Mouse (Mus musculus) thymus, postnatal 10 days (tissue): Measurements from ENCODE around the gene Nlrp3.

Experiments
- DNase-seq, 2 experiments: peaks; one replicate each; pipeline ENCODE4 v3.0.0; 2021; ENCODE audit warnings: low spot score in 2 of 2

Gene Nlrp3

DNA sequence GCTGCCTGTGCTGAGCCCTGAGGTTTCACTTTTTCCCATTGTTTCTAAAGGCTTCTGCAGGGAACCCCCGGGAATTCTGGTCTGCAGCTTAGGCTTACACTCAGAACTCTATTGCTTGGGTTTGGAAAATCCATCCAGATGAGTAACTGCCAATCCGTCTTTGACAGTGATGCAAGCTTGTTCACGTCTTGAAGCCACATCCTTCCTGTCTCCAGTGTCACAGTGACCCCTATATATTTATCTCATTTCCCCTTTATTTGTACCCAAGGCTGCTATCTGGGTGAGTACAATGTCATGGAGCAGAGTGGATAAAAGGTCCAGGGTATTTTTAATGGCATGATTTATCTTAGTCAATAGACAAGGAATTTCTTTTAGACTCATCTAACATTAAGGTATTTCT, at the start of gene Nlrp3:
TSS of gene Nlrp3 (plus strand) at position 245 of the 400 bp plus-strand sequence.
- DNase-seq, result no peak

DNA sequence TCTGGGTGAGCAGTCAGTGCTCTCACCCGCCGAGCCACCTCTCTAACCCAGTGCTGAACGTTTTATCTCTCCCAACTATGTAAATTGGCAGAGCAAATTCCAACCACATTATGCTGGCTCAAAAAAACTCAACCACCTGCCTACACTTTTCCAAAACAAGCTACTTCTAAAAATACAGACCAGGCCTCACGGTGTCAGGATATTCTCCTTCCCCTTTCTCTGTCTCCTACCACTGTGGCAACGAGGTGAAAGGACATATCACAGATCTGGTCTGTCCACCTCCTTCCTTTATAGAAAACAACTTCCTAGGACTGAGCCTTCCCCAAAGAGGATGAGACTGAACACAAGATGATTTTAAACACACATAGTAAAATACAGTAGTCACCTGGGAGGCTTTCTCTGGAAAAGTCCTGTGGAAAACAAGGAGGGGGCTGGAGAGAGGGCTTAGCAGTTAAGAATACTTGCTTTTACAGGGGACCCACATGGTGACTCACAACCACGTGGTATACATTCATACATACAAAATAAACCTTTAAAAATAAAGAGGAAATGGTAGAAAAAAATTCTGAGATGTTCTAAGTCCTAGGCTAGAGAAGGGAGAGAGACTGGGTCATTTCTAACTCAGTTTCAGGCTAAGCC, 44.6 kb upstream of the Nlrp3 start:
- no peak for DNase-seq

DNA sequence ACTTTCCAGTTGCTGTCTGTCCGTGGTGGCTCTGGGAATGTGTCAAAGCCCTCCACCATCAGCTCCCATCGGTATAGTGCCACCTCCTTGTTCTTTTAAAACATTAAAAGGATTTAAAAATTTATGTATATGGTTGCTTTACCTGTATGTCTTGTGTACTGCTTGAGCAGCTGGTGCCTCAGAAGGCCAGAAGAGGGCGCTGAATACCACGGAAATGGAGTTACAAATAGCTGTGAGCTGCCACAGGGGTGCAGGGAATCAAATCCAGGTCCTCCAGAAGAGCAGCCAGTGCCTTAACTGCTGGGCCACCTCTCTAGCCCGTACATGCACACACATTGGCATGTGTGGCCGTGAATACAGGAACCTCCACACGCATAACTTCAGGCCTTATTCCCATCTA, 43.6 kb upstream of the Nlrp3 start:
- no peak for DNase-seq

DNA sequence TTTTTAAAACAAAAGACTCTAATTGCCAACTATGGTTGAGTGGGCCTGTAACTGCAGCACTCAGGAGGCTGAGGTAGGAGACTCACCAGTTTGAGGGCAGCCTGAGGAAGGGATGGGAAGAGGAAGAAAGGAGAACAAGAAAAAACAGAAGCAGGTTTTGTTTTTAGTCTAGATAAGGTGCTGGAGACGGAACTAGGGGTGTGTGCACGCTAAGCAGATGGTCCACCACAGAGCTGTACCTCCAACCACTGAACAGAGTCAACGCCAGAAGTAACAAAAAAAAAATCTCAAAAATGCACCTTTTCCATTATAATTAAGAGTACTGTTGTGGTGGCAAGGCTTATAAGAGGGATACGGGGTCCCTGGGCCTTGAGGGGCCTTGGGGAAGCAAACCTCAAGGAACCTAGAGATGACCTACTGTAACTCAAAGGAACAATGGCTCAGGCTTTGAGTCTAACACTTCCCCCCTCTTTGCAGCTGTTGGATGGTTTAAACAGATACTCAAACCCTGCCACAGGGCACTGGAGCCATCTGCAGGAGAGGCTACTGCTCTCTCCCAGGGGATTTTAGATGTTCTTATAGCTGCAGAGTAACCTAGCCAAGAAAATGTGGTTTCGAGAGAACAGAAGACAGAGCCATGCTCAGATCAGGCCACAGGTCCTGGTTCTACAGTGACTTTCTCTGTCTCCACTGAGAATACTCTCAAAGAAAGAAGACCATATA, 39.2 kb upstream of the Nlrp3 start:
- DNase-seq, result no peak

DNA sequence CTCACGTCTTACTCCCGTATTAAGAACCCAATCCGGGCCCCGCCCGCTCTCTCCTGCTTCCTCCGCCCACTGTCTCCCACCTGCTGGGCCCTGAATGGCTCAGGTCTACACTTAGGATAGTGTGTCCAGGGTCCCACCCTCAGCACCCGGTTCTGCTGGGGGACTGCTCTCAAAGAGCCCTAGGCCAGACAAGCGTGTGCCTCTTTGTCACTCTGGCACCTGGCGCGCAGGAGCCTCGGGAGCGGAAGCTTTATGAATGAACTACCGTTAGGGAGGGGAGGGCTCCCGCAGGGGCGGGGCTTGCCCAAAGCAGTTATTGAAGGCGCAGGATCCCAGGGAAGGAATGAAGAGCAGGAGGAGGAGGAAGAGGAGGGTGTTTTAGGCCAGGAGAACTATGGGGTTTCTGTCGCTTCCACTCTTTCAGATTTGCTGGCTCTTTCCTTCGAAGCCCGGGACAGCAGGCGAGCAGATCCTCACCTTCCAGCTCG, 36.0 kb upstream of the Nlrp3 start:
- DNase-seq, result peak; percentile 66 to 72

DNA sequence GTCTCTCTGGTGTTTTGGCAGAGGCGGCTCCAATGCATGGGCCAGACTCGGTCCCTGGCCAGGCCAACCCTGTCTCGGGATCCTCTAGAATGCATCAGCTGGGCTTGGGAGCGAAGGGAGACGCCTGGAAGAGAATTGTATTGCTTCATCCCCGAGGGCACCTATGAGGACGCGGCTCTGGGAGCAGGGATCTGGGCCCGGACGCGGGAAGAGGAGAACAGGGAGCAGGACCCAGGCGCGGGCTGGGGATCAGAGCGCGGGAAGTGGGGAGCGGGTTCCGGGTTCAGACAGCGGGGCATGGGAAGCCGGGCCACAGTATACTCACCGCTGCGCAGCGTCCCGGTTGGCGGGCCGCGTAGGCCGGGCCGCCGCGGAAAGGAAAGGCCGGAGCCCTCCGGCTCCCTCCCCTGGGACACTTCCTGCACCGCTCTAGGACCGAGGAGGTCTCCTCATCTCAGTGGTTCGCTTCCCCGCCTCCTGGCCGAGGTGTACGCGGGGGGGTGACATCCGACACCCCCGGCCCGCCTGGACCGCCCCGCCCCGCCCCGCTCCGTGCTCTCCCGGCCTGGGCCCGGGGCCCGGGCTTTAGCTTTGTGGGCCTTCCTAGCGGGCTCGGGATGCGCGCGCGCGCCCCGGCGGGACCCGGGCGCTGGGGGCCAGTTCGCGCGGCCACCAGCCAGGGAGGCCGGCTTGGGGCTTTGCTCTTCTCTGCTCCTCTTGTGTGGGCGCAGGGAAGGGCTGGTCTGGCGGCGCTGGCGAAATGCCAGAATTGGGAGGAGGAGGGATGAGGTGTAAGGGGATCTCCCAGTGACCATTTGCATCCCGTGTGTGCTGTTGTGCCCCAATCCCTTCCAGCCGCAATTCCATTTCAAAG, 35.3 kb upstream of the Nlrp3 start:
- peak; percentile 53 to 63 for DNase-seq

DNA sequence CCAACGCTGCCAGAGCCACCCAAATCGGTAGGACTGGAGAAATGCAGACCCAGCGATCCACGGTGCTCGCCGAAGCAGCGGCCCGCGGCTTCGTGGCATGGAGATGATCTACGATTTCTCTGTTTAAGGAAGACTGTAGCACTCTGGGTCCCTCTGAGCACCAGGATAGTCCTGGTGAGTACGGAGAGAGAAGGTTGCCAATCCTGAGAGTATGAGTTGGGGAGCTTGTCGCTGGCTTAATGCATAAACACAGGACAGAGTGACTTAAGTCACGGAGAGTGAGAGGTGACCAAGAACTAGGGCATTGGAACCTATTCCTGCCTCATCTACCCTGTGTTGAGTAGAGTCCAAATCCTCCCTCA, 34.7 kb upstream of the Nlrp3 start:
- no peak for DNase-seq

DNA sequence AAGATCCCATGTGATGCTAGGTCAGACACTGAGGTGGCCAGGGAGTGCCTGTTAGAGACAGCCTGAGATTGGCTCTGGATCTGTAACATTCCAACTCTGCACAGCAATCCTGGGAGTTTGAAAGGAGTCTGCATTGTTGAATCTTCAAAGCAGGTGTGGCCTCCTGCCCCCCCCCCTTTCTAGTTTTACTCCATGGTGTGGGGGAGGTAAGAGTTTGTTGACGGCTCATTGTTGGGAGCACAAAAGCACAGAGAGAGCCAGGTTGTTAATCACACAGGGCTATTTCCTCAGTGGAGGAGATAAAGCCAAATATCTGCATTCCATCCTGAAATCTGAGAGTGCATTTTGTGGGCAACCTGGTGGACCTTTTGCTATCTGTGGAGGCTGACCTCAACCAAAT, 29.8 kb upstream of the Nlrp3 start:
- DNase-seq, result no peak

DNA sequence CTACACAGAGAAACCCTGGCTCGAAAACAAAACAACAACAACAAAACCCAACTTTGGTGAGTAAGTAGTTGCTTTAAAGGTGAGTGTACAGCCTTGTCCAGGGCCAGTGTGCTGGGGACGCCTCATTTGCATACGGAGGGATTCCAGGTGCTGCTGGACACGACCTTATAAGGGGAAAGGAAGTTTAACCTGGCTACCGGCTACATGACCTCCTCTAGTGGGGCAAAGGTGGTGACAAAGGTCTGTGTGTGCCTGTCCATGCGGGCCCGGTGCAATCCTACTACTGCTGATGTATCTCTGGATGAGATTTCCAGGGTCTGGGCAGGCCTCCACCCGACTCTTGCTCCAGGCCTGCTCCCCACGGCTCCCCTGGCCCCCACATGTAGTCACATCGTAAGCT, 28.6 kb upstream of the Nlrp3 start:
- no peak for DNase-seq

DNA sequence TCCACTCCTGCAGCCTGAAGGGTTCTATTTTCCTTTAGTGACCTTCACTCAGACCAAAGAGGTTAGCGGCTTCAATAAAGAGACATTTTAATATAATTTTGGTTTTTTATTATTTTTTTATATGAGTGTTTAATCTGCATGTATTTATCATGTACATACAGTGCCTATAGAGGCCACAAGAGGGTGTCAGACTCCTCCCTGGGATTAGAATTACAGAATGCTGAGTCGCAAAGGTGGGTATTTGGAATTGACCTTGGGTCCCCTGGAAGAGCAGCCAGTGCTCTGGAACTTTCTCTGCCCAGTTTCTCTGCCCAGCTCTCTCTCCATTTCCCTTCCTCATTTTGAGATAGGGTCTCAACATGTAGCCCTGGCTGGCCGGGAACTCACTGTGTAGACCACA, 27.8 kb upstream of the Nlrp3 start:
- no peak for DNase-seq

DNA sequence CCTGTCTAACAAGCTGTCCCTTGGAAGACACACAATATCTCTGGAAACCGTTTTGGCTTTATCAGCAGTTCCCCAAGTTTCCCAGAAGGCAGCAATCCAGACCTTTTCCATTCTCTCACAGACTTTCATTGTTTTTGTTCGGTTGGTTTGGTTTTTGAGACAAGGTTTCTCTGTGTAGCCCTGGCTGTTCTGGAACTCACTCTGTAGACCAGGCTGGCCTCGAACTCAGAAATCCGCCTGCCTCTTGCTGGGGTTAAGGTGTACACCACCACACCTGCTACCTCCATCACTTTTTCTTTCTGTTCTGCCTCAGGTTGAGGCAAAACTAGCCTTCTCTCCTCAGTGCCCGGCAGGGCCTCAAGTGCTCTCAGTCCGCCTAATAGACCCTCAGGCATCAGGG, 27.0 kb upstream of the Nlrp3 start:
- DNase-seq, result no peak

DNA sequence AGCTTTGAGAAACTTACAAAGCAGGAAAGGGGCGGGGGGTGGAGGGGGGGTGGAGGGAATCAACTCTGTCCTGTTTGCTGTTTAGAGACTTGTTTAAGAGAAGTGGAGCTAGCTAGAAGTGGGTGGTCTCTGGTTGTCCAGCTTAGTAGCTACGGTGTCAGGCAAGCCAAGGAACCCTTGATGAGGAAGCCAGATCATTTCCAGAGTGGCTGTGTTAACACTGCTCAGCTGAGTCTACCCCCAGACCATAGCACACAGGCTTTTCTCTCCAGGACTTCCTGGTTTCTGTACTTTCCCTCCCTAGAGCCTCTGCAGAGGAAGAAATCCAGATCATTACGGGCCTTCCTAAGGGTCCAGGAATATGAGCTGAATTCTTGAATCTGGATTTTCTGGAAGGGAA, 26.6 kb upstream of the Nlrp3 start:
- DNase-seq, result no peak

DNA sequence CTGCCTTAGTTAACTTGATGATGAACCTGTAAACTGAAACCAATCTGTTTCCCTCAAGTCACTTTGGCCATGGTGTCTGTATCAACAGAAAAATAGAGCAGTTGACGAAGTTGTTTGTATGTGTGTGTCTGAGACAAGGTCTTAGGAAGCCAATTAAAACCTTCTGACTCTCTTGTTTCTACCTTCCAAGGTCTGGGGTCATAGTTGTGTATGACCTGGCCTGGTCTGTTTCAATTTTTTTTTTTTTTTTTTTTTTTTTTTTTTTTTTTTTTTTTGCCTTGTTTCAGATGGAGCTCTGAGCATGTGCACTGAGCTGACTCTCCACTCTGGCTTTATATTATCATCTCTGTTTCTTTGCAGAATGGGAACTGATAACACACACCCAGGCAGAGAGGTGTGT, 23.9 kb upstream of the Nlrp3 start:
- no peak for DNase-seq

DNA sequence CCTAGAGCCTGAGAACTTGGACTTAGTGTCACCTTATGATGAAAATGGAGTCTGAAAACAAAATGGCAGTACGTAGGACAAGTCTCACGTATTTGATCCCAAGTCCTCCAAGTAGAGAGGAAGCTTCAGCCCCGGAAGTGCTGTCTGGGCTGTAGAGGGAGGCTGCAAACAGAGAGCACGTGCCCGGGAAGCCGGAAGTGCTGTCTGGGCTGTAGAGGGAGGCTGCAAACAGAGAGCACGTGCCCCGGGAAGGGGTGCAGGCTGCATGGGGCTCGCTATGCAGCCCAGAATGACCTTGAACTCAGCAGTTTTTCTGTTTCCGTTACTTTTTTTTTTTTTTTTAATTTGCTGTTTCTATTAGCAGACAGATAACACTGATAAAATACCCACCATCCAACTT, 23.1 kb upstream of the Nlrp3 start:
- peak in 1 of 2 experiments; percentile 36 for DNase-seq

DNA sequence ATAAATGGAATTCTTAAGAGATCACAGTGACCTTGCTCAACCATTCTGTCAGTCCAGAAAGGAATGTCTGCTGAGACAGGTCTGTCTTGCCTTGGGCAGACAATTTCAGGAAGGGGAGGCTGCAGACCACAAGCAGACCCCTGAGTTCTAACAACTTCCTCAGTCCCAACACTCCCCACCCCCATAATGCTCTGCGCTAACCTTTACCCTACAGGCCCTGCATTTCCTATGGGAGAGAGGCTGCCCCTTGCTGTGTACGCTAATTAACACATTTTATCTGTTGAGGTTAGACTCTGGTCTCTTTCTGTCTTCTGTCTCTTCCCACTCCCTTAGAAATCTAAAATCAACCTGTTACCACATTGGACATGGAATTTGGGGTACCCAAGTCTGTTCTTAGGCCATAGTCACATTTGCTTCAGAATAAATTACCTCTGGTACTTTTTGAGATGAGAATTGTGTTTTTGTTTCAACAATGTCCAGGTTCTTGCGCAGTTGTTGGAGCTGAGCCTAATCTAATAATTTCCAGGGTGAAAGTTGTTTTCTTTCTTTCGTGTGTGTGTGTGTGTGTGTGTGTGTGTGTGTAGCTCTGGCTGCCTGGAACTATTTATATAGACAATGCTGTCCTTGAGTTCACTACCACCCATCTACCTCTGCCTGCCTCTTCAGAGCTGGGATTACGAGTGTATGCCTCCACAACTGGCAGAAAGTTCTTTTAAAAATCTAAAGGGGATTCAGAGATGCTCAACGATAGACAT, 21.4 kb upstream of the Nlrp3 start:
- no peak for DNase-seq

DNA sequence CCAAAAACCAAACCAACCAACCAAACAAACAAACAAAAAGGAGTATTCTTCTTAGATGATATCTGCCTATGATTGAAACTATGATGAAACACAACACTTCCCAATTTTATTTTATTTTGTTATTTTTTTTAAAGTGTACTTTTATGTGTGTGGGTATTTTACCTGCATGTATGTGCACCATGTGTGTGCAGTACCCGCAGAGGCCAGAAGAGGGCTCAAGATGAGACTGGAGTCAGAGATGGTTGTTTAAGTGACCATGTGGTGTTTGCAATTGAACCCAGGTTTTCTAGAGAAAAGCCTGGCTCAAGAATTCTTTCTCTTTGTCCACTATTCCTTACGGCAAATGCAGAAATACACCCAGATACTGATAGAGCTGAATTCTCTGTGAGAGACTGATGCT, 17.2 kb upstream of the Nlrp3 start:
- no peak for DNase-seq

DNA sequence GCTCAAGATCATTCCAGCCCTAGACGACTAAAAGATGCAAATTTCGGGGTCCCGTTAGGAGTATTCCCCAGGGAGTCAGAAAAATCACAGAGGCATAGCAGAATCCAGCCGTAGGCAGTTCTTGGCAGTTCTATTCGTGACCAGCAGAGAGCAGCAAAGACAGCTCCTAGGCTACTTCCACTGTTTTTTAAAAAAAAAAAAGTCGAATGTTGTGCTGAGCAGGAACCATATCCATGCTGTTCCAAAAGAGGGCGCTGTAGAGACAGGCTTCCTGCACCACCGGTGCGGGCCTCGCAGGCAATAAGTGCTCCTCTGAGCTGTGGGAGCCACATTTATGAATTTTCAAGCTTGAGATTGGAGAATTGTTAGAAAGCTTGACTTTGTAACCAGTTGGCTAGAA, 16.1 kb upstream of the Nlrp3 start:
- DNase-seq, result peak; percentile 54 to 85

DNA sequence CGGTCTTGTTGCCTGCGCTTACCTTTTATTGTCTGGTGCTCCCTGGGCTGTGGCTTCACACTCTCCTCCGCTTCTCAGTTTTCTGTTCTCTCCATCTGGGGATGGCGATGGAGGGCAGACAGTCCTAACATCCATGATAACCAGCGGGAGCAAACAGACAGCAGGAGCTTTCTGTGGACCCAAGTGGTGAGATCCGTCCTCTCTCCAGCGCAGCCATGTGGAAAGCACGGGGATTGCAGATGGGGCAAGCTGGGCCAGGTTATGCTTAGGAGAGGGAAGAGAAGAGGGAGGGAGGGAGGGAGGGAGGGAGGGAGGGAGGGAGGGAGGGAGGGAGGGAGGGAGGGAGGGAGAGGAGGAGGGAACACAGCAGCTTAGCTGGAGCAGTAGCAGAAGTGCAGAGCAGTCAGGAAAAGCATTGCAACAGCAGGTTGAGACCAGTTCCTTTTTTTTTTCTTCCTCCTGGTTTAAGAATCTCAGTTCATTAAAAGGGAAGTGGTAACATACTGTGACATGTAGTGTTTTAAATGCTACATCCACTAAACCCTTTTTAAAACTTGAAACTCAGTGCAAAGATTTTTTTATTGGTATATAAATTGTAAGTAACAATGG, 14.8 kb upstream of the Nlrp3 start, which contains the start of gene Zkscan17:
TSS of gene Zkscan17 (minus strand) at position 280 of the 609 bp plus-strand sequence.
- DNase-seq, result no peak

DNA sequence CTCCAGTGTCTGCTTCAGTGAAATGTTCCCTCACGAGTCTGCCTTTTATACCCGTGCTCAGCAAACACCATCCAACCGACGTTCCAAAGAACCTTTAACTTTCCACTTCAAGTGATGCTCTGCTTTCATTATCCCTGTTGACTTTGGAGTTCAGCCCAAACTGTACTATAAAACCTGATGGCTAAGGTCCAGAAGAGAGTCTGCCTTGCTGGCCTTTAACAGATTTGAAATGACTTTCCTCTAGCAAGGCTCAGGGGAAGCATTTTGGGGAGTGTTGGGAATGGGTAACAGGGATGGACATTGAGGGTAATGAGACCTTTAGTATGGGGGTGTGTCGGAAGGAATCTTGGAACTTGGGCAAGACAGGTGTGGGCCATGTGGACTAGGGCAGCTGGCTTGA, 11.1 kb upstream of the Nlrp3 start:
- no peak for DNase-seq

DNA sequence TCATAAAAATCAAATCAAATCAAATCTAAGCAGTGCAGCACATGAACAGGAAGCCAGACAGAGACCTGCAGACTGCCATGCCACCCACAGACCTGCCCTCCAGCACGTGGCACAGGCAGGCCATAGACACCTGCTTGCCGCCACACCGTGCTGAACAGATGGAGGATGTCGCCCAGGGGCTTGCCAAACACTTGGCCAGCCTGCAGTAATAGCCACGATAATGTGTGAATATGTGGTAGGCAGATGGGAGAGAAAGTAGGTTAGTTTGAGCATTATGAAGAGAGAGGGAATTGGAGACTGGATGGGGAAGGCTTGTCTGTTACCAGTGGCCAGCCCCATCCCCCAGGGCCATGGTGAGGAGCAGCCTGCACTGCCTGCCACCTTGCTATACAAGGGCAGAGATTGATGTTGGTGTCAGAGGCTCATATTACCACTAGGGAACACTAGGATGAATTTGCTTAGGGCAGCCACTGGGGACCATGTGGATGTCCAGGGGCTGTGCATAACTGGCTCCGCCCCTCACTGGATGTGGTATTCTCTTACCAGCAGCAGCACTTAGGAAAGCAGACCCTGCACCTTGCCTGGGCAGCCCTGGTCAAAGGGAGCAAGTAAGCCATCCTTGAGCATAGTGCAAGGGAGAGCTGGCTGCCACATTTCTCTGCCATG, 10.4 kb upstream of the Nlrp3 start:
- DNase-seq, result no peak

DNA sequence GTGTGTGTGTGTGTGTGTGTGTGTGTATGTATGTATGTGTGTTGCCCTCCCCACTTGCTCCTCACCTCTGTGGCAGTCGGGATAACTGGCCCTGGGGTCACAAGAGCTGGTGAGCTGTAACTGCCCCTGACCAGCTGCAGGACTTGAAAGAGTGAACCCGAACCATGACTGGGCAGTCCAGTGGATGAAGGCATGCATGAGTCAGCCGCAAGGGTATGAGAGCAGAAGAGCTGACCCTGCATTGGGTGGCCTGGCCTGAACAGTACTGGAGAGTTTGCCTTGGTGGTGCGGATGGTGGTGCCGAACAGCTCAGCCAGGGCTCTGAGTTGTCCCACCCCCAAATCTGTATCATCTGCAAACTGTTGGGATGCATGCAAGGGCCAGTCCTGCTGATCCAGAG, 9.8 kb upstream of the Nlrp3 start:
- no peak for DNase-seq
